Mouse (Mus musculus): Measurements from ENCODE around the gene Sufu.

GRCm38 (mm10) chr19:46537357-46537756 is 140.7 kb downstream of the Sufu start:
- TF ChIP-seq CTCF (IDR thresholded peaks at IDR 0.05; ENCODE audit: extremely low read depth, insufficient read depth, insufficient read length, insufficient replicate concordance): no peak
- TF ChIP-seq POLR2A (IDR thresholded peaks at IDR 0.05; ENCODE audit: low read depth, low read length): no peak
